Mouse (Mus musculus): ENCODE results near the gene Aig1. TPM values are rescaled to one million over a fixed set of nuclear protein-coding genes. Genes with fewer than 3 reads are reported as not detected.

Aig1 gene
- polyA plus RNA-seq, 1 experiment from 2014 or later: 48.8 TPM

DNA sequence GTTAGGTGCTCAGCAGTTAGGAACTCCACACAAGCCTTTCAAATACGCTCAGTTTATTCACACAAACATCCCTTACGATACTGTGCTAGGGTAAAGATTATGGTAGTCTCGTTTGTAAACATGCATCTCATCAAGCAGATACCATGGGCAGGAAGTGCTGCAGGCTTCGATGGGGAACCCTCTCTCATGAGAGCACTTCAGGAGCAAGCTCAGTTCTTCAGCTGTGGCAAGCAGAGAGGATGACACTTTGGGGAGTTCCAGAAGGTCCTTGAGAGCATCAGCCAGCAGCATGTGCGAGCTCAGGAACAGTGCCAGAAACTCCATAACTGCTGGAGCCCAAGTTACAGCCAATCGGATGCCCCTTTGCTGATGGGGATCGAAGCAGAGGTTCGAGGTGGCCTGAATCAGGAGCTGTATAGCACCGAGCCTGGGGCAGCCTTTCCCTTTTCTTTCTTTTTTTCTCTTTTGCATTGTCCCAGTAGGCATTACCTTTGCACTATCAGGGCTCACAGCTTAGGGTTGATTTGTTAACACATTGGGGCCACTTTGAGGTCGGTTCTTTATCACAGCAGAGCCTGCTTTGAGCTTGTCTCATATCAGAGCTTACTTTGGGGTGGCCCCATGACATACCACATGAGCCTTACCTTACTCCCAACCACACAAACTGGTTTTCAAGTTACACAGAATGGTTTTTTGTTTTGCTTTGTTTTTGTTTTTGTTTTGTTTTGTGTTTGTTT is 5.7 kb upstream of the Aig1 start:
- 85% methylated on average over 10 of the region's 10 CpGs for WGBS
- Histone ChIP-seq H3K4me1 (no peaks in the 10 kb centered on the region), H3K27me3 (replicated peaks) (no peaks in the 10 kb centered on the region), H3K9me3 (no peaks in the 10 kb centered on the region), H3K36me3 (no peaks in the 10 kb centered on the region), H3K27ac (no peak overlapping the region), H3K9ac (no peak overlapping the region), H3K4me2 (replicated peaks) (no peak overlapping the region), H3K4me3 (no peak overlapping the region)
- ATAC-seq (ENCODE audit: low FRiP score, low read depth): no peak

DNA sequence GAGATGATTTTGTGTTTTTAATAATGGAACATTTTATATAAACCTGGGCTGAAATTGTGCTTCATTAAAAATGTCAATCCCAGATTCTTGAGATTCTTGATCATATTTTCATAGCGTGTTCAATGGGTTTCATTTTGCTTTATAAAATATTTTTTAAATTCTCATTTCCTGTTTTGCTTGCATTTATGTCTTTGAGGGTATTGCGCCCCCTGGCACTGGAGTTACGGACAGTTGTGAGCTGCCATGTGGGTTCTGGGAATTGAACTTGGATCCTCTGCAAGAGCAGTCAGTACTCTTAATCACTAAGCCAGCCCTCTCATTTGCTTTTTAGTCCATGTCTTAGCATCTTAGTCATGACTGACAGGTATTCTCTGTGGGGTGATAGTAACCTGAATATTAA is 1.8 kb upstream of the Aig1 start:
- Histone ChIP-seq H3K4me3 (no peak overlapping the region), H3K27me3 (replicated peaks) (no peaks in the 10 kb centered on the region), H3K36me3 (no peaks in the 10 kb centered on the region), H3K9ac (no peak overlapping the region), H3K9me3 (no peaks in the 10 kb centered on the region), H3K27ac (no peak overlapping the region), H3K4me1 (peaks cover 5% of the 10 kb centered on the region; the same call in 1 of the 2 replicates), H3K4me2 (replicated peaks) (no peak overlapping the region)
- 88% methylated on average over 3 of the region's 3 CpGs for WGBS
- ATAC-seq (ENCODE audit: low FRiP score, low read depth): no peak

DNA sequence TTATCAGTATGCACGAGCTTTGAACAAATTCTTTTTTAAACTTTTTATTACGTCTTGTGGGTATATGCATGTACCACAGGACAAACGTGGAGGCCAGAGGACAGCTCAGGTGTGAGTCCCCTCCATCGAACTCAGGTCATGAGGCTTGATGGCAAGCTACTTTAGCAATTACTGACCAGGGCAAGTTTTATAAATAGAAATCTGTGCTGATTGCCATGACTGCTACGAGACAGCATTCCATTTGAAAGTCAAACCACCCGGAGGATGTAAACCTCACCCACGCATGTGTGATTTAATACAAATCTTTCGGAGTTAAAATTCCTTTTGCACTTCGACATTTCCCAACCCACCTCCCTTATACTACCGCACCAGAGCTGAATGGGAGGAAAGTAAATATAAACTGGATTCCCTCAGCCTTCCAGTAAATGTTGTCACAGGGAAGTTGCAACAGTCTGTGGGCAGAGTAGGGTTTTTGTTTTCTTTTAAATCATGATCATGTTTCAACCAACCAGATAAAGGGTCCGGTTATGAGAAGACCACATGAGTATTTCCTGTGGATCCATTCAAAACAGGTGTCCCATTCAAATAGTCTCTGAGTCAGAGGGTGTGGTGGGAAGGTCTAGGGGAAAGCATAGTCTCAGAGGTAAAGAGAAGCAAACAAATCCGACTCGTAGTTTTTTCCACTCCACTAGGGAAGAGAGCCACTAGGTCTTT is 699 bp upstream of the Aig1 start:
- 48% methylated on average over 13 of the region's 13 CpGs for WGBS
- peak; percentile 43 for ATAC-seq (ENCODE audit: low FRiP score, low read depth)
- Histone ChIP-seq H3K4me3 (no peak overlapping the region), H3K27ac (no peak overlapping the region), H3K4me2 (replicated peaks) (peak overlapping the region; percentile 83), H3K9me3 (no peaks in the 10 kb centered on the region), H3K4me1 (peaks cover 5% of the 10 kb centered on the region; the same call in 1 of the 2 replicates), H3K36me3 (no peaks in the 10 kb centered on the region), H3K9ac (peak overlapping the region; percentile 82), H3K27me3 (replicated peaks) (no peaks in the 10 kb centered on the region)

DNA sequence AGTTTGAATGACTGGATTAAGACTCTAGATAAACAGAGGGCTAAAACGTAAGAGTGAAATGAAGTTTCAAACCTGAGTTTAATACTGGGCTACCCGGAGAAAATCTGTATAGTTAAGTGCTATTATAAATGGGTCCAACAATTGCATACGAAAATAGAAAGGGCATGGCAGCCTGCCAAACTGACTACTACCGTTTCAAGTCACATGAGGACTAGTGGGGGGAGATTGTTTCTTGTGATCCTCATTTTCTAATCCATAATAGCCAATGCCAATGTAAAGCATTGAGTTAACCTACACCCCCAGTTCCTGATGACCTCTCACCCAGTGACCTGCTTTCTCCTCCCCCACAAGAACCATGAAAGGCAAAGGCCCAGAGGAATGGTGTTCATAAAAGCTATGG is 2.4 kb downstream of the Aig1 start:
- H3K9ac ChIP-seq: no peak overlapping the region

DNA sequence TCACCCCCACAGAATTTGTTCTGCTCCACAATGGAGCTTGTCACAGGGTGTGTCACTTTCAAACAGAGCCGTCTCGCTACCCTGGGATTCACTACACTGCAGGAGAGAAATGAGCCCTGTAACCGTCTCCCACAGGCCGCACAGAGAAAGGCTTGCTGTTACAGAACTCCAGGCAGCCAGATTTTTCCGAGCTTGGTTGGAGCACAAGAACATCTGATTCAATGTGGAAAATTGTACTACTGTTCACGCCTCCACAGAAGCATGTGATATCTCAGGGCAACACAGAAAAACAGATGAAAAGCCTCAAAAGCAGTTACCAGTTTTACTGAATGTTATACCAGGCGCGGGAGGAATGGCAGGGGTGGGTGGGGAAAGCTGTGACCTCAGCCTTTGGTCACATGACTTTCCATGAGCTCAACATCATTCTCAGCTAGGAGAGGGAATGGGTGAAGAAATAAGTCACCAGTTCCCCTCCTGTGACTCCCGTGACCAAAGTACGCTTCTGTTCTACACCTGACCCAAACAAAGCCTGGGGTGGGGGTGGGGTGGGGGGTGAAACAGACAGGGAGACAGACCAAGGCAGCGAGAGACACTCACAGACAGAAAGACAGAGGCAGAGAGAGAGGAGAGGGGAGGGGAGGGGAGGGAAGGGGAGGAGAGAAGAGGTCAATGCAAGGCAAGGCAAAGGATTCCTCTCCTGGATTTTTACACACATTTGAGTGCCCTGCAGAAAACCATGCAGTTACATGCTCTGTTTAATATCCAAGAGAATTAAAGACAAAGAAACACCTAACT is 7.5 kb downstream of the Aig1 start:
- no peaks in the 10 kb centered on the region for H3K27me3 ChIP-seq (replicated peaks)
- peak overlapping the region; percentile 42; the same call in 1 of the 2 replicates for H3K27ac ChIP-seq
- peak overlapping the region; percentile 53 for H3K4me2 ChIP-seq (replicated peaks)
- peaks cover 16% of the 10 kb centered on the region for H3K4me1 ChIP-seq
- H3K4me3 ChIP-seq: peak overlapping the region; percentile 11; the same call in 1 of the 2 replicates
- no peaks in the 10 kb centered on the region for H3K36me3 ChIP-seq
- WGBS: 5% methylated on average over 11 of the region's 11 CpGs
- peak overlapping the region; percentile 48; the same call in 1 of the 2 replicates for H3K9ac ChIP-seq
- ATAC-seq (ENCODE audit: low FRiP score, low read depth): peak; percentile 86
- no peaks in the 10 kb centered on the region for H3K9me3 ChIP-seq

More for the DNA sequence above, 2.4 kb downstream of the Aig1 start:
- no peak overlapping the region for H3K4me3 ChIP-seq
- peaks cover 12% of the 10 kb centered on the region for H3K4me1 ChIP-seq
- H3K27me3 ChIP-seq (replicated peaks): no peaks in the 10 kb centered on the region
- no peaks in the 10 kb centered on the region for H3K36me3 ChIP-seq
- no peak for ATAC-seq (ENCODE audit: low FRiP score, low read depth)
- 80% methylated on average over 4 of the region's 4 CpGs for WGBS
- H3K9me3 ChIP-seq: no peaks in the 10 kb centered on the region
- no peak overlapping the region for H3K4me2 ChIP-seq (replicated peaks)
- no peak overlapping the region for H3K27ac ChIP-seq

DNA sequence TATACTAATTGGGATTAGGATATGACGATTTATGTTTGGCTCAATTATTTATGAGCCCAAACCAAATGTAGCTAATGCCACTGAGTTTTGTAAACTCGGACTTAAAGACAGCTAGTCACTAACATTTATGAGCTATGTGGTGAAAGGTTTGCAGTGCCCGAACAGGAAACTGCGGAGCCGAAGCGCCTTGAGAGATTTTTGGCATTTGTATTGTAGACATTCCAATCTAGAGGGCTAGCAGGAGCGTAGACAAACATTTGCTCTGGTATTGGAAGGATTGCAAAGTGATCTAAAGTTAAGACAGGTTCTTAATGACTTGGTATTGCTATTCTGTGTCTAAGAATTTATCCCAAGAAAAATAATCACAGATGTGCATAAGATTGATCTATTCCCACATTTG is 12.3 kb downstream of the Aig1 start:
- H3K27me3 ChIP-seq (replicated peaks): no peaks in the 10 kb centered on the region
- no peak overlapping the region for H3K4me3 ChIP-seq
- 92% methylated on average over 7 of the region's 7 CpGs for WGBS
- no peak overlapping the region for H3K27ac ChIP-seq
- H3K4me1 ChIP-seq: peaks cover 10% of the 10 kb centered on the region
- no peak for ATAC-seq (ENCODE audit: low FRiP score, low read depth)
- no peaks in the 10 kb centered on the region for H3K9me3 ChIP-seq
- no peak overlapping the region for H3K4me2 ChIP-seq (replicated peaks)
- no peak overlapping the region for H3K9ac ChIP-seq
- no peaks in the 10 kb centered on the region for H3K36me3 ChIP-seq

DNA sequence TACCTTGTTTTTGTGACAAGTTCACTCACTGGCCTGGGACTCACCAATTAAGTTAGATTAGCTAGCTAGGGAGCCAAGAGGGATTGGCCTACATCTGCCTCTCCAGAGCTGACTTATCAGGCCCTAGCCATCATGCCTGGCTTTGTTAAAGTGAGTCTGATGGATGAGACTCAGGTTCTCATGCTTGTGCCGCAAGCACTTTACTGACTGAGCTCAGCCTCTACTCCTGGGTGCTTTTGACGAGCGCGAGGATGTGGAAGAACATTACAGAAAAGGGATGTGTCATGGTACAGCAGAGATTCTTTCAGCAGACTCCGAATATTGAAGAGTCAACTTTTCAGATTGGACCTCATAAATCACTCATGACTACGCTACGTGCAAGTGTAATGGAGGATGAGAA is 12.8 kb downstream of the Aig1 start:
- no peak for ATAC-seq (ENCODE audit: low FRiP score, low read depth)
- Histone ChIP-seq H3K36me3 (no peaks in the 10 kb centered on the region), H3K9ac (no peak overlapping the region), H3K4me1 (peaks cover 5% of the 10 kb centered on the region; the same call in 1 of the 2 replicates), H3K27me3 (replicated peaks) (no peaks in the 10 kb centered on the region), H3K4me2 (replicated peaks) (no peak overlapping the region), H3K4me3 (no peak overlapping the region), H3K9me3 (no peaks in the 10 kb centered on the region), H3K27ac (no peak overlapping the region)
- 76% methylated on average over 7 of the region's 7 CpGs for WGBS

DNA sequence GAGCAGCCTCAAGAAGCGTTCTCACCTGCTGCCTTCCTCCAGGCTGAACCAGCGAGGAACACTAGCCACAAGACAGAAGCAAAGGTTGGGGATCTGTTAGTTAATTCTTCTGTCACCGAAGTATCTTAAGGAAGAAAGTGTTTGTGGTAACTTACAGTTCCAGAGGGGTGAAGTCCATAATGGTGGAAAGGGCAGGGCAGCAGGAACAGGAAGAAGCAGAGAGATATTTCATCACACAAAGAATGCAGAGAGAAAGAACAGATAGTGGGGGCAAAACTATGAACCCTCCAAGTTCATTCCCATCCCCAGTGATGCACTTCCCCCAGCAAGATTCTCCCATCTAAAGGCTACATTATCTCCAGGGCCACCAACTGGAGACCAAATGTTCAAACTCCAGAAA is 13.7 kb downstream of the Aig1 start:
- H3K27me3 ChIP-seq (replicated peaks): no peaks in the 10 kb centered on the region
- H3K4me1 ChIP-seq: peaks cover 4% of the 10 kb centered on the region; the same call in 1 of the 2 replicates
- no peak overlapping the region for H3K9ac ChIP-seq
- no peak overlapping the region for H3K4me3 ChIP-seq
- ATAC-seq (ENCODE audit: low FRiP score, low read depth): no peak
- H3K27ac ChIP-seq: no peak overlapping the region
- no peaks in the 10 kb centered on the region for H3K36me3 ChIP-seq
- WGBS: 99% methylated on average over 3 of the region's 3 CpGs
- H3K4me2 ChIP-seq (replicated peaks): no peak overlapping the region
- no peaks in the 10 kb centered on the region for H3K9me3 ChIP-seq

DNA sequence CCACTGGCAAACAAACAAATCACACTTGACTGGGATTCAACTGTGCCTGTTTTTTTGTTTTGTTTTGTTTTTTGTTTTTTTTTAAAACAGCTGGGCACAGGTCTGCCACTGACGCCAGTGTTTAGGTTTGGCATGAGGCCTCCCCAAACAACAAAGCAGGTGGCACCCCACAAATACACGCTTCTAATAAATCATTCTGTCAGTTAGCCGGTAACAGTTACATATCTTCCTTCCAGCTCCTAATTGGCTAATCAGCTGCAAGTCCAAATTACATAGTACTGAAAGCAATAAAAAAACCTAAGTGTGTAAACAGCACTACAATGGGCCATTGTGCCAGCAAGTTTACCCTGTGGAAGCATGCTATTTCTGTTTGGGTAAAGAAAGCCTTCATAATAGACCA is 18.7 kb downstream of the Aig1 start:
- 0 out of 2 replicates have a peak, but pooled peaks cover 6% of the 10 kb centered on the region for H3K4me1 ChIP-seq
- 17% methylated on average over 3 of the region's 3 CpGs for WGBS
- no peaks in the 10 kb centered on the region for H3K9me3 ChIP-seq
- no peak overlapping the region for H3K9ac ChIP-seq
- H3K4me2 ChIP-seq (replicated peaks): 0 out of 2 replicates have a peak overlapping the region, but pooled peaks have one; percentile 7
- no peaks in the 10 kb centered on the region for H3K27me3 ChIP-seq (replicated peaks)
- H3K36me3 ChIP-seq: no peaks in the 10 kb centered on the region
- ATAC-seq (ENCODE audit: low FRiP score, low read depth): no peak
- no peak overlapping the region for H3K27ac ChIP-seq
- no peak overlapping the region for H3K4me3 ChIP-seq

DNA sequence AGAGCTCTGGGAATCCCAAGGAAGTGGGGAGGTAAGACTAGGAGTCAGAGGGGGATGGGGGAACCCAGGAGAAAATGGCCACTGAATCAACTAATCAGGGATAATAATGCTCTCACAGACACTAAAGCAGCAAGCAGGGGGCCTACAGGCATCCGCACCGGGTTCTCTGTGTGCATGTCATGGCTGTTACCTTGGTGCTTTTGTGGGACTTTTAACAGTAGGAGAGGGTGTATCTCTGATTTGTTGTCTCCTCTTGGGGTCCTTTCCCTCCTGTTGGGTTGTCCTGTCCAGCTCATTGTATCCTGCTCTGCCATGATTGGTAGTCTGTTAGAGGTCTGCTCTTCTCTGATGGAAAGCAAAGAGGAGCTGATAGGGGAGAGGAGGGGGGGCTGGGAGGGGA is 19.6 kb downstream of the Aig1 start:
- WGBS: 13% methylated on average over 2 of the region's 2 CpGs
- no peak overlapping the region for H3K27ac ChIP-seq
- H3K36me3 ChIP-seq: no peaks in the 10 kb centered on the region
- H3K4me1 ChIP-seq: 0 out of 2 replicates have a peak, but pooled peaks cover 6% of the 10 kb centered on the region
- no peaks in the 10 kb centered on the region for H3K9me3 ChIP-seq
- H3K4me2 ChIP-seq (replicated peaks): no peak overlapping the region
- no peak overlapping the region for H3K9ac ChIP-seq
- no peak overlapping the region for H3K4me3 ChIP-seq
- H3K27me3 ChIP-seq (replicated peaks): no peaks in the 10 kb centered on the region
- peak; percentile 84 for ATAC-seq (ENCODE audit: low FRiP score, low read depth)

DNA sequence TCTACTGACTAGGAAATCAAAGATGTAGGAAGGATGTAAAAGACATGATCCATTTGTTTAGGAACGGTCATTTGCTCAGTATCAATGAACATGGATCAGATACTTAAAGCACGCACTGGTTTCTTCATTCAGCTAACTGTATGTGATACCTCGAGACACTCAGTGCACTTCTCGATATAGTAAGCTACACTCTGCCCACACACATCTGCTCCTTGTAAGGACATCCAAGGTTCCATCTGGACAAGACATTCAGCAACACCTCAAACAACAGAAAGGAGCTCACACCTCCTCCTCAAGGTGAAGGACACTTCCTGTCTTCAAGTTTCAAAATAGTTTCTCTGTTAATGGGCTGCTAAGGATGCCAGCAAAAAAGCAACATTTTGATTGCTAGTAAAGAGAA is 23.9 kb downstream of the Aig1 start:
- no peak overlapping the region for H3K4me3 ChIP-seq
- no peaks in the 10 kb centered on the region for H3K27me3 ChIP-seq (replicated peaks)
- no peaks in the 10 kb centered on the region for H3K9me3 ChIP-seq
- no peak overlapping the region for H3K9ac ChIP-seq
- H3K36me3 ChIP-seq: no peaks in the 10 kb centered on the region
- 89% methylated on average over 4 of the region's 4 CpGs for WGBS
- H3K4me2 ChIP-seq (replicated peaks): no peak overlapping the region
- no peak overlapping the region for H3K27ac ChIP-seq
- ATAC-seq (ENCODE audit: low FRiP score, low read depth): no peak
- H3K4me1 ChIP-seq: 0 out of 2 replicates have a peak, but pooled peaks cover 3% of the 10 kb centered on the region

DNA sequence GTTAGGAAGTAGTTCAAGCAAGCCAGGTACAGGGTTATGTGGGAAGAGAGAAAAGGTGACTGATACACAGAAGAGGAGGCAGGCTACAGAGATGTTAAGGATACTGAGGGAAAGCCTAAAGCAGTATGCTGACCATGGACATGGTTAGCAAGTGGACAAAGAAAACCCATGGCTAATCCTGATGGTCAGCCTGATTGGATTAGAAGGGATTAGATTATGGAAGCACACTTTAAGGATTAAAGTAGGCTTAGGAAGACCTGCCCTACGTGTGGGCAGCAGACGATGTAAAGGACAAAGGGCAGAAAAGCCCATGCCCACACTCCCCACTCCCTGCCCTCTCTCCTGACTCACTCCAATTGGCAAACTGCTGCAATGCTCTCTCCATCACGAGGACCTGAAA is 25.0 kb downstream of the Aig1 start:
- Histone ChIP-seq H3K27me3 (replicated peaks) (no peaks in the 10 kb centered on the region), H3K4me2 (replicated peaks) (no peak overlapping the region), H3K36me3 (no peaks in the 10 kb centered on the region), H3K4me1 (no peaks in the 10 kb centered on the region), H3K27ac (no peak overlapping the region), H3K4me3 (no peak overlapping the region), H3K9me3 (no peaks in the 10 kb centered on the region), H3K9ac (no peak overlapping the region)
- ATAC-seq (ENCODE audit: low FRiP score, low read depth): no peak
- WGBS: 77% methylated on average over 3 of the region's 3 CpGs
